Mouse (Mus musculus) embryonic facial prominence, embryonic 10.5 days (tissue): ENCODE results near the gene Npff. TPM values are rescaled to one million over a fixed set of nuclear protein-coding genes. Genes with fewer than 3 reads are reported as not detected.
A peak's percentile ranks its signal among the peaks of the same experiment; 100 is the strongest.

ENCODE experiments used
- DNase-seq: peaks from one replicate; pipeline ENCODE4 v3.0.0-alpha.2; 2017; ENCODE audit warnings: low spot score
- H3K27ac ChIP-seq: fragments of 300-500 bp; sonication (generic); replicated peaks from 2 replicates; pipeline ENCODE4 v1.5.1; 2016; ENCODE audit warnings: mild to moderate bottlenecking
- H3K27me3 ChIP-seq: fragments of 300-500 bp; sonication (generic); replicated peaks from 2 replicates; pipeline ENCODE4 v1.6.1; 2016; ENCODE audit warnings: low read depth, mild to moderate bottlenecking; ENCODE audit not compliant: poor library complexity, severe bottlenecking
- H3K36me3 ChIP-seq: fragments of 300-500 bp; sonication (generic); replicated peaks from 2 replicates; pipeline ENCODE4 v1.6.1; 2016; ENCODE audit warnings: mild to moderate bottlenecking, moderate library complexity
- H3K4me1 ChIP-seq: fragments of 300-500 bp; sonication (generic); 2 replicates; pipeline ENCODE4 v1.6.1; 2016
- H3K4me3 ChIP-seq: fragments of 300-500 bp; sonication (generic); 2 replicates; pipeline ENCODE4 v1.5.1; 2016; ENCODE audit warnings: mild to moderate bottlenecking, moderate library complexity
- H3K9me3 ChIP-seq: fragments of 300-500 bp; sonication (generic); 2 replicates; pipeline ENCODE4 v1.6.1; 2016; ENCODE audit warnings: mild to moderate bottlenecking
- WGBS: fragments of 180-500 bp; shearing (Covaris S2); methylation state at CpG from one replicate; pipeline ENCODE4 v1.1.7; 2016; 5-methylcytosine and 5-hydroxymethylcytosine counted together
- polyA plus RNA-seq: library from polyadenylated mRNA; unstranded; fragments of >200 nt; fragmentation: Nextera tagmentation; extraction: Ambion mirVana; gene quantifications from 2 replicates; pipeline ENCODE4 v1.2.1, GENCODE M21; 2016

The Npff gene
- polyA plus RNA-seq, 1 experiment from 2014 or later: 2.8 TPM

DNA sequence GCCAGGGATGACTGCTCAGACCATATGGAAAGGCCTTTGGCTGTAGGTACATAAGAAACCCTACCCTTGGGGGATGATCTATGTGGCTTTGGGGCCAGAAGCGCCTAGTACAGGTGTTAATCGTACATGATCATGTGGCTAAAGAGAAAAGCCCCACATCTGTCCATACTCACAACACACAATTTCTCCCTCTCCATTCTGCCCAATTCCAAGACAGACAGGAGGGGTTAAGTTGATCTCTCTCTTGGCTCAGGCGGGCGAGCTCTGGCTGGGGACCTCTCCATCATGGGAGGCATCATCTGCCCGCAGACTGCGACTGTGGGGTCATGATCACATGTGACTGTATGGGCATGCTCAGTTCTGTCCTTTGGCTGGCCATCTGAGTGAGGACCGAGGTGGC is 9.2 kb upstream of the Npff start:
- H3K36me3 ChIP-seq: peaks cover 84% of the 10 kb centered on the region
- no peak overlapping the region for H3K27ac ChIP-seq
- DNase-seq: no peak
- H3K27me3 ChIP-seq: no peaks in the 10 kb centered on the region
- 97% methylated on average over 7 of the region's 7 CpGs for WGBS
- no peak overlapping the region for H3K4me3 ChIP-seq
- H3K4me1 ChIP-seq: no peaks in the 10 kb centered on the region
- H3K9me3 ChIP-seq: no peaks in the 10 kb centered on the region

DNA sequence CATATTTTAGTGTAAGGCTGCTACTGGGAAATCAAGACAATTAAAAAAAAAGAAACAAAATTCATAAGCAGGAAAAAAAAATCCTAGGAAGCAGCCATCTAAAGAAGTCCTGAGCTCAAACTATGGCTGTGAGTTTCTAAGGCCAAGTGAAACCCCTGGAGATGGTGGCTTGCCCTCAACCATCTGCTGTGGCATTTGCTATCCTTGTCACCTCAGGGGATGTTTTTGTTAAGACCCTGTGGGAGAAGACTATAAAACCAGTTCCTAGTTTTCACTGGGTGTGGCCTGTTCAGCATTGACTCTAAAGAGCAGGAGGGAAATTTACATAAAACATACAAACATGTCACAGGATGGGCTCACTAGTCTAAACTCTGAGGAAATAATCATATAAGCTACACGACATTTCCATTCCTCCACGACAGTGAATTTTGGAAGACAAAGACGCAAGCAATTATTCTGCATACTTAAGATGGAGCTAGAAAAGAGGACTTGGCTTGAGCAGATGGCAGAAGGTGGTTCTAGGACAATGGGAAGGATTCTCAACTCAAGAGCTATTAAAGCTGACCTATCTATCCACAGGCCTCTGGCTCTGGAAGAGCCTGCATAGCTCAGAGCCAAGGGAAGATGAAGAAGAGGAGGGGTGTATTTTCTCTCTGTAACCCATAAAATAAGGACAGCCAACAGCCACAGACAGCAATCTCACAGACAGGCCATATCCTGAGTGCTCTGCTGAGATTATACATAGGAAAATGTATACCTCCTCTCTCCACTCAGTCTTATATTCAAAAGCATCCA is 7.6 kb upstream of the Npff start:
- DNase-seq: no peak
- WGBS: 91% methylated on average over 3 of the region's 3 CpGs
- no peaks in the 10 kb centered on the region for H3K4me1 ChIP-seq
- H3K27ac ChIP-seq: no peak overlapping the region
- H3K36me3 ChIP-seq: peaks cover 90% of the 10 kb centered on the region
- no peaks in the 10 kb centered on the region for H3K9me3 ChIP-seq
- no peaks in the 10 kb centered on the region for H3K27me3 ChIP-seq
- H3K4me3 ChIP-seq: no peak overlapping the region

DNA sequence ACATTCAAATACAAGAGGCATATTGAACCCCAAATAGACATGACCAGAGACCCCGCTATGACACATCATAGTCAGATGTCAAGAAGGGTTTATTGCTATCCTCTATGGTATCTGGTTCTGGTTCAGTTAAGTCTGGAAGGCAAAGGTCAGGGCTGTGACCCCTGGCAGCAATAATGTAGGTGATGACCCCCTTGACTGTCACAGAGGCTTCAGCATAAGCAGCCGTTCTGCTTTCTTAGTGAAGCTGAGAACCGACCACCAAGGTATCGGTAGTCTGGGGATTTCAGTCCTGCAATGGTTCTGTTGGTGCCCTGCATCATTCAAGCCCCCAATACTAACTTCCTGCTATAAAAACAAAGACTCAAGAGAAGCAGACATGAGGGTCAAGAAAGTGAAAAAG is 6.8 kb upstream of the Npff start:
- no peaks in the 10 kb centered on the region for H3K4me1 ChIP-seq
- H3K36me3 ChIP-seq: peaks cover 83% of the 10 kb centered on the region
- no peak overlapping the region for H3K27ac ChIP-seq
- H3K27me3 ChIP-seq: no peaks in the 10 kb centered on the region
- no peak for DNase-seq
- no peaks in the 10 kb centered on the region for H3K9me3 ChIP-seq
- WGBS: 88% methylated on average over 4 of the region's 4 CpGs
- no peak overlapping the region for H3K4me3 ChIP-seq

DNA sequence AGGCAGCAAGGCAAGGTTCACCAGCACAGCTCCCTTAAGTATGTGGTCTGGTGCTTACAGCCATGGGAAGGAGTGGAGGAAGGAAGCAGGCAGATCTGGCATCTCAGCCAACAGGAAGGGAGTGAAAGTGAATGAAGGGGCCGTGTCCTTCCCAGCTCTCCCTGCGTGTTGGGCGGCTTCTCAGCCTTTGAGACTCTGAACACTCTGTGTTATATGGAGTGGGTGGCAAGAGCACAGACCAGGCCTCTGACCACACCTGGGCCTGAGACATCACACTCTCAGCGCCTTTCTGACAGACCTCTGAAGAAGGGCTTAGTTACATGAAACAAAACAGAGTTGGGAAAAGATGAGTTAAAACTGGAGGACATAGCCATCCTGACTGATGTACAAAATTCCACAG is 5.8 kb upstream of the Npff start:
- Histone ChIP-seq H3K27me3 (no peaks in the 10 kb centered on the region), H3K27ac (no peak overlapping the region), H3K36me3 (peaks cover 80% of the 10 kb centered on the region), H3K4me3 (no peak overlapping the region), H3K9me3 (no peaks in the 10 kb centered on the region), H3K4me1 (no peaks in the 10 kb centered on the region)
- no peak for DNase-seq
- WGBS: 82% methylated on average over 4 of the region's 4 CpGs

DNA sequence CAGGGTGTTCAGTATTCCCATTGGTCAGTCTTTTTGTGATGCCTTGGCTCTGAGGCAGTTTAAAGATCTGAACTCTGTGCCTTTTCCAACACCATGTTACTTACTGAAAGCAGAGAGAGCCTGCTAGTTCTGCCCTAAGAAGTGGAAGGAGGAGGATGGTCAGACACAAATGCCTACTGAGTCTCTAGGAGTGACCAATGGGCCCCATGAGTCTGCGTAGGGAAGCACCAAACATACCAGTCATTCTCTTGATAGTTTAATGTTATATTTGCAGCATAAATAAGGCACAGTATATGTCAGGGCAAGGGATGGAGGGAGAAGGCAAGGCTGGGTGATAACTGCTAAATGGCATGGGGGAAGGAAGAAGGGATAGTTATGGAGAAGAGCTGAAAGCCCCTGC is 3.7 kb upstream of the Npff start:
- 86% methylated on average over 1 of the region's 1 CpGs for WGBS
- no peak for DNase-seq
- Histone ChIP-seq H3K36me3 (peaks cover 82% of the 10 kb centered on the region), H3K4me1 (no peaks in the 10 kb centered on the region), H3K4me3 (no peak overlapping the region), H3K9me3 (no peaks in the 10 kb centered on the region), H3K27ac (no peak overlapping the region), H3K27me3 (no peaks in the 10 kb centered on the region)

DNA sequence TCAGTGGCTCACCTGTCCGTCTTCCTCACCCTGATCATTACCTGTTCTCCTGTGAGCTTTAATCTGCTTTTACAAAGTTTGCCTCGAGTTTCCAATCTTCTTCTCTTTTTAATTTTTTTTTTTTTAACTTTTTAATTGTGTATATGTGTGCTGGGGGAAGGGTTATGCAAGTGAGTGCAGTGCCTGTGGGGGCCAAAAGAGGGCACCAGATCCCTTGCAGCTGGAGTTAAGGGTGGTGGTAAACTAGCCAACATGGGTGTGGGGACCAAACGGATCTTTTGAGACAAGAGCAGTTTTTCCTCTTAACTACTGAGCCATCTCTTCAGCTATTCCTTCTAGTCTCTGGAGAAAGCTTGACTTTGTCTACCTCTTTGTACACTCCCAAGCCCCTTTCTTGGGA is 3.2 kb upstream of the Npff start:
- 80% methylated on average over 3 of the region's 3 CpGs for WGBS
- no peak for DNase-seq
- no peak overlapping the region for H3K4me3 ChIP-seq

DNA sequence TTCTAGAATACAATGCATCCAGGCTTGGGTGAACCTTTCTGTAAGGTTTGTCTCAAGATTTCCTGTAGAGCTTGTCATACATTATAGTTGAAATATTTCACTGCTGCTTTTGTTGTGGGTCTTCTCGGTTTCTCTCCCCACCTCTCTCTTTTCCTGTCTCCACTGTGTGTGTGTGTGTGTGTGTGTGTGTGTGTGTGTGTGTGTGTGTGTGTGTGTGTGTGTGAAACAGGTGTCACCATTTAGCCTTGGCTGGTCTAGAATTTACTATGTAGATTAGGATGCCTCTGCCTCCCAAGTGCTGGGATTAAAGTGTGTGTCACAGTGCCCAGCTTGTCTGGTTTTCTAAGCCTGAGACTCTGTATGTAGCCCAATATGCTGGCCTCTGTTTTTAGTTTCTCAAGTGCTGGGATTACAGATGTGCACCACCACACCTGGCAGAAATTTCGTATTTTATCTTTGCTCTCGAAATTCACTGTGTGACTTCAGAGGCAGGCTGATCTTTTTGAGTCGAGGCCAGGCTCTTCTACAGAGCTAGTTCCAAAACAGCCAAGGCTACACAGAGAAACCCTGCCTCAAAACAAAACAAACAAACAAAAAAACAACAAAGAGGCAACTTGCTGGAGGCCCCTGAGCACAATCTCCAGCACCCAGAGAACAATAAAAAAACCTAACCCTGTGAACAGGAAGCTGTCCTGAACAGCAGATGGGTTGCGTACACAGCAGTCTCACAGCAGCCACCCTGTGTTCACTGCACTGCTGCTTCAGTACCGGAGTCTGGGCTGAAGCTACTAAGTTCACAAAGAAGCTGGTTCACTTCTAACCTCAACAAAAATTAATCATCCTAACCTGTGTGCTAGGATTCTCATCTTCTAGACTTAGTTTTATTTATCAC is 1.6 kb upstream of the Npff start:
- DNase-seq: no peak
- no peaks in the 10 kb centered on the region for H3K4me1 ChIP-seq
- WGBS: 85% methylated on average over 6 of the region's 6 CpGs
- H3K4me3 ChIP-seq: no peak overlapping the region
- peaks cover 80% of the 10 kb centered on the region for H3K36me3 ChIP-seq
- no peak overlapping the region for H3K27ac ChIP-seq
- H3K9me3 ChIP-seq: no peaks in the 10 kb centered on the region
- no peaks in the 10 kb centered on the region for H3K27me3 ChIP-seq

More for the DNA sequence above, 3.2 kb upstream of the Npff start:
- Histone ChIP-seq H3K4me1 (no peaks in the 10 kb centered on the region), H3K9me3 (no peaks in the 10 kb centered on the region), H3K27ac (no peak overlapping the region), H3K36me3 (peaks cover 79% of the 10 kb centered on the region), H3K27me3 (no peaks in the 10 kb centered on the region)

DNA sequence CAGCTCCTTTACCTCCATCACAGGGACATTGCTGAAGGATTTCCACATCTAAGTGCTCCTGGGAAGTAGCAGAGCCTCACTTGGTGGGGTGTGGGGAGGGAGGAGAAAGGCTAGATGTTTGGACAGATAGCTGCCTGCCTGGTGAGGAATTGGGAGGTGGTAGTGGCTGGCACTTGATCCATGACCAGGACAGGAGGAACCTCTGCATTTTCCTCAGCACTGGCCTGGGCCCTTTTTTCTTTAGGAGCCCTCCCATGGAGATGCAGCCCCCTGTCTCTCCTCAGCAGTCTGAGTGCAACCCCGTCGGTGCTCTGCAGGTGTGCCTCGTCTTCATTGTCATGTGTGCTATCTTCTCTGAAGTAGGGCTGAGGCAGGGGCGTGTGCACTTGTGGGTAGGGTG is 3.3 kb downstream of the Npff start:
- 89% methylated on average over 4 of the region's 4 CpGs for WGBS
- Histone ChIP-seq H3K4me3 (no peak overlapping the region), H3K9me3 (no peaks in the 10 kb centered on the region), H3K36me3 (peaks cover 56% of the 10 kb centered on the region), H3K27ac (no peak overlapping the region), H3K27me3 (no peaks in the 10 kb centered on the region), H3K4me1 (peaks cover 28% of the 10 kb centered on the region)
- no peak for DNase-seq

DNA sequence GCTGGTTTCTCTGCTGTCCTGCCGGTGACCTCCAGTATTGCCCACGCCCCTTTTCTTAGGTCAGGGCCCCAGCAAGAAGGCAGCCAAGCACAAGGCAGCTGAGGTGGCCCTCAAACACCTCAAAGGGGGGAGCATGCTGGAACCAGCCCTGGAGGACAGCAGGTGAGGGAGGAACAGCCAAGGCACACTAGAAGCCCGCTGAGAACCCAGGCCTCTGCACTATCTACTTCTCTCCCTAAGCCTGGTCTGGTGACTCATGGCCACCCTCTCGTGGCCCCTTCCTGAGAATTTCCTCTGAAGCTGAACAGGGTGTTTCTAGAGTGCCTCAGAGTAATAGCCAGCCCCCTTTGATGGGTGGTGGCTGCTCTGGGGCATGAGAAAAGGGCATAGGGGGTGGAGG is 4.3 kb downstream of the Npff start:
- 86% methylated on average over 4 of the region's 4 CpGs for WGBS
- Histone ChIP-seq H3K9me3 (no peaks in the 10 kb centered on the region), H3K27ac (no peak overlapping the region), H3K4me3 (peak overlapping the region; percentile 84; the same call in 1 of the 2 replicates), H3K27me3 (no peaks in the 10 kb centered on the region), H3K36me3 (peaks cover 47% of the 10 kb centered on the region), H3K4me1 (peaks cover 38% of the 10 kb centered on the region)
- no peak for DNase-seq

DNA sequence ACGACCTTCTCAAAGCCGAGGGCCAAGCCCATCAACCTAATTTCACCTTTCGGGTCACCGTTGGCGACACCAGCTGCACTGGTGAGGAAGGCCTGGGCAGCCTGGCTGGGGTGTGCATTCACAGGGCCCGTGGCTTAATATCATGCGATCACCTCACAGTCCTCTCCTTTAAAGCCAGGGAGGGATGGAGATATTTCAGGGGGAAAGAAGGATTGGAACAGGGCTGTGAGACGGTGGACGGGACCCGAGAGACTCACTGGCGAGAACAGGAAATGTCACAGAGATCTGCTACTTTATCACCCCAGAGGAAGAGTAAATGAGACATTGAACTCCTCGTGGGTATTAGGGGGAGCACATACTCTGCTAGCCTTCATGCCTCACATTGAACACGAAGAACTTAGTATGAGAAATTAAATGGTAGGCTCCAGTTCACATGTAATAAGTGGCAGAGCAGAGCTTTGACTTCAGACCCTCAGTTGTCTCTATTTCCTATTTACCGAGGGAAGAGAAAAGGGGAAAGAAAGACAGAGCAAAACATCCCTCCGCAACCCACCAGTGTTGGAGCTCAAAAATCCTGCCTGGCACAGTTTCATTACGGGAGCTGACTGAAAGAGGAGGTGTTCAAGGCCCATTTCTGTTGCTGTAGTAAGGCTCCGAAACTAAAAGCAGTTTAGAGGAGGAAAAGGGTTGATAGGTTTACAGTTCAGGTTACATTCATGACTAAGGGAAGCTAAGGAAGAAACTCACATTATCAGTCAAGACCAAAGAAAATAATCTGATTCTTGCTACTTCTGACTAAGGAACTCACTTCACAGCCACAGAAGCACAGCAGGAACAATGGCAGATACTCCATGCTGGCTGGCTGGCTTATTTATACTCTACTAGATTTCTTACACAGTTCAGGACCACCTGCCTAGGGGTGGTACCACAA is 5.3 kb downstream of the Npff start:
- WGBS: 66% methylated on average over 17 of the region's 17 CpGs
- Histone ChIP-seq H3K36me3 (peaks cover 43% of the 10 kb centered on the region), H3K27me3 (no peaks in the 10 kb centered on the region), H3K27ac (peak overlapping the region; percentile 99), H3K4me3 (peak overlapping the region; percentile 84), H3K9me3 (no peaks in the 10 kb centered on the region), H3K4me1 (peaks cover 42% of the 10 kb centered on the region)
- DNase-seq: no peak

DNA sequence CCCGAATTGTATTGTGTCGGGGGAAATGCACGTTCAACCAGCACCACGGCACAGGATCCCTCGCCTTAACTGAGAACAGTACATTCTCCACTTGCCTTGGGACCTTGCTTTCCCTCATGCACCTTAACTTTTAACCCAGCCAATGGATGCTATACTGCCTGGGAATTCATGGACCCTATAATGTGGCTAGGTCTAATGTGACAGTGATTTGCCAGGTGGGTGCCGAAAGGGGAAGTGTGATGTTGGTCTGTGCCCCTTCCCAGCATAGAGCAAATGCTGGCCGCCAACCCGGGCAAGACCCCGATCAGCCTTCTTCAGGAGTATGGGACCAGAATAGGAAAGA is 5.9 kb downstream of the Npff start:
- Histone ChIP-seq H3K36me3 (peaks cover 37% of the 10 kb centered on the region), H3K27me3 (no peaks in the 10 kb centered on the region), H3K4me1 (peaks cover 42% of the 10 kb centered on the region), H3K27ac (peak overlapping the region; percentile 99), H3K4me3 (peak overlapping the region; percentile 84), H3K9me3 (no peaks in the 10 kb centered on the region)
- 20% methylated on average over 9 of the region's 9 CpGs for WGBS
- no peak for DNase-seq
